20 mouse cellular contexts compared by ENCODE assay signal in genomic region chr16:57159835-57160234, GRCm38 (mm10). TPM values are rescaled to one million over a fixed set of nuclear protein-coding genes. Genes with fewer than 3 reads are reported as not detected.
DNase-seq lines count a peak whose midpoint lies in the region; ATAC-seq and TF ChIP-seq lines count a peak whose summit lies in the region.
"Had no signal": no experiment of that assay in that cellular context is flagged by ENCODE, and none has a peak within 500 bp of the region (broad histone marks: within the 10 kb centered on the region; RNA-seq: fewer than 3 reads in every experiment).

No protein-coding gene starts in this region.

- no peak for DNase-seq in heart, adult 2 months
- peak; percentile 11 for DNase-seq in lung, postnatal 0 days (ENCODE audit: low spot score)
- no peak for DNase-seq in lung, adult 18-20 months
- DNase-seq in neural tube, embryonic 10.5 days (ENCODE audit: extremely low spot score, low spot score) = no peak
- DNase-seq in left cerebral cortex, adult 18-20 months (ENCODE audit: low spot score in 2 of 2) = no peak
- DNase-seq: adrenal gland, postnatal 14 days; cerebellum, adult 11-12 months; cerebellum, adult 9-10 months; cerebellum, postnatal 25 days; gastrocnemius, postnatal 14 days; heart, postnatal 10 days had no signal

- no peaks in the 10 kb centered on the region for H3K27me3 ChIP-seq in heart, embryonic 15.5 days
- no peaks in the 10 kb centered on the region for H3K27me3 ChIP-seq in heart, adult 2 months (ENCODE audit: control insufficient read depth, insufficient read depth, low read length)
- H3K27me3 ChIP-seq in lung, postnatal 0 days (replicated peaks; ENCODE audit: insufficient read depth, low read length) = no peaks in the 10 kb centered on the region
- no peaks in the 10 kb centered on the region for H3K27me3 ChIP-seq in neural tube, embryonic 13.5 days
- H3K27me3 ChIP-seq: CH12.LX; embryonic facial prominence, embryonic 12.5 days; forebrain, embryonic 15.5 days; heart, embryonic 13.5 days; Patski had no signal

- peaks cover 44% of the 10 kb centered on the region for H3K36me3 ChIP-seq in heart, embryonic 15.5 days
- H3K36me3 ChIP-seq in heart, adult 2 months (ENCODE audit: control insufficient read depth, insufficient read depth, low read length) = no peaks in the 10 kb centered on the region
- H3K36me3 ChIP-seq in lung, postnatal 0 days (ENCODE audit: insufficient read depth, low read length) = 0 out of 2 replicates have a peak, but pooled peaks cover 3% of the 10 kb centered on the region
- H3K36me3 ChIP-seq in neural tube, embryonic 13.5 days = peaks cover 54% of the 10 kb centered on the region

- ATAC-seq in heart, embryonic 15.5 days (replicated peaks; ENCODE audit: insufficient number of reproducible peaks, insufficient read depth, low FRiP score, low read depth) = 0 out of 2 replicates have a peak, but pooled peaks have one; percentile 22
- peak; percentile 55 for ATAC-seq in lung, postnatal 0 days
- 0 out of 2 replicates have a peak, but pooled peaks have one; percentile 33 for ATAC-seq in neural tube, embryonic 13.5 days (ENCODE audit: low read depth)
- ATAC-seq: activated CD4-positive, CD25-positive, alpha-beta regulatory T cell, adult 4 months; forebrain, embryonic 15.5 days; Patski had no signal

- no peak for TF ChIP-seq POLR2A in heart, adult 2 months (IDR thresholded peaks at IDR 0.05; ENCODE audit: insufficient read depth, low read depth, low read length)

- intact Hi-C loops in heart, adult 2 months (cut with DNase I) = no loop called here

- 53% methylated on average over 7 of the region's 7 CpGs for WGBS in heart, embryonic 15.5 days
- 41% methylated on average over 7 of the region's 7 CpGs for WGBS in heart, adult 2 months
- WGBS in lung, postnatal 0 days = 58% methylated on average over 7 of the region's 7 CpGs
- 64% methylated on average over 7 of the region's 7 CpGs for WGBS in neural tube, embryonic 13.5 days

- no peaks in the 10 kb centered on the region for H3K79me2 ChIP-seq in heart, adult 2 months (replicated peaks; ENCODE audit: control insufficient read depth, insufficient read depth, low read length)

- TF ChIP-seq EP300 in heart, adult 2 months (IDR thresholded peaks at IDR 0.05; ENCODE audit: insufficient read depth, low read depth, low read length) = no peak
- no peak for TF ChIP-seq EP300 in lung, postnatal 0 days (IDR thresholded peaks at IDR 0.05)

- H3K9ac ChIP-seq in heart, embryonic 15.5 days = no peak overlapping the region
- no peak overlapping the region for H3K9ac ChIP-seq in heart, adult 2 months (ENCODE audit: low read depth, low read length)
- H3K9ac ChIP-seq in lung, postnatal 0 days (replicated peaks; ENCODE audit: low read depth) = no peak overlapping the region
- H3K9ac ChIP-seq in neural tube, embryonic 13.5 days = no peak overlapping the region
- H3K9ac ChIP-seq: embryonic facial prominence, embryonic 12.5 days; forebrain, embryonic 15.5 days; heart, embryonic 13.5 days; hindbrain, embryonic 14.5 days had no signal

- H3K4me1 ChIP-seq in heart, embryonic 15.5 days (replicated peaks) = no peaks in the 10 kb centered on the region
- no peaks in the 10 kb centered on the region for H3K4me1 ChIP-seq in heart, adult 2 months (ENCODE audit: control insufficient read depth, insufficient read depth, low read length)
- no peaks in the 10 kb centered on the region for H3K4me1 ChIP-seq in lung, postnatal 0 days (ENCODE audit: insufficient read depth, low read depth, low read length)
- no peaks in the 10 kb centered on the region for H3K4me1 ChIP-seq in neural tube, embryonic 13.5 days (replicated peaks)
- H3K4me1 ChIP-seq: embryonic facial prominence, embryonic 12.5 days; forebrain, embryonic 15.5 days; heart, embryonic 13.5 days had no signal

- no peak overlapping the region for H3K4me2 ChIP-seq in heart, embryonic 15.5 days
- H3K4me2 ChIP-seq in lung, postnatal 0 days (replicated peaks; ENCODE audit: low read depth, low read length) = no peak overlapping the region
- H3K4me2 ChIP-seq in neural tube, embryonic 13.5 days = no peak overlapping the region
- H3K4me2 ChIP-seq: embryonic facial prominence, embryonic 12.5 days; forebrain, embryonic 15.5 days; heart, embryonic 13.5 days; hindbrain, embryonic 14.5 days had no signal

- no peak overlapping the region for H3K27ac ChIP-seq in heart, embryonic 15.5 days
- H3K27ac ChIP-seq in heart, adult 2 months = no peak overlapping the region
- no peak overlapping the region for H3K27ac ChIP-seq in lung, postnatal 0 days (ENCODE audit: low read length)
- no peak overlapping the region for H3K27ac ChIP-seq in neural tube, embryonic 13.5 days (replicated peaks)
- H3K27ac ChIP-seq: embryonic facial prominence, embryonic 12.5 days; forebrain, embryonic 15.5 days; heart, embryonic 13.5 days; hindbrain, embryonic 14.5 days had no signal

- H3K9me3 ChIP-seq in heart, embryonic 15.5 days (replicated peaks) = no peaks in the 10 kb centered on the region
- H3K9me3 ChIP-seq in lung, postnatal 0 days (ENCODE audit: low read length) = no peaks in the 10 kb centered on the region
- no peaks in the 10 kb centered on the region for H3K9me3 ChIP-seq in neural tube, embryonic 13.5 days
- H3K9me3 ChIP-seq: embryonic facial prominence, embryonic 12.5 days; forebrain, embryonic 15.5 days; heart, embryonic 13.5 days had no signal

- H3K4me3 ChIP-seq in heart, embryonic 15.5 days = no peak overlapping the region
- no peak overlapping the region for H3K4me3 ChIP-seq in heart, adult 2 months
- H3K4me3 ChIP-seq in lung, postnatal 0 days (ENCODE audit: low read depth, low read length) = no peak overlapping the region
- H3K4me3 ChIP-seq in neural tube, embryonic 13.5 days = no peak overlapping the region
- H3K4me3 ChIP-seq: embryonic facial prominence, embryonic 12.5 days; forebrain, embryonic 15.5 days; heart, embryonic 13.5 days had no signal

- no peak for TF ChIP-seq CTCF in heart, adult 2 months (IDR thresholded peaks at IDR 0.05)
- no peak for TF ChIP-seq CTCF in lung, postnatal 0 days (IDR thresholded peaks at IDR 0.05)

RNA-seq across cellular contexts. Expression of gene Nit2, which starts 7.3 kb away (rescaled TPM):
- 45.8 and 49.5 TPM in 2 replicates for polyA plus RNA-seq in heart, embryonic 15.5 days (2015; fragmentation: Nextera tagmentation; extraction: Ambion mirVana)
- 10 to 100 TPM; 27.4 to 35.4 TPM for total RNA-seq in heart, adult 2 months (2021)
- 19.3 and 27.5 TPM in 2 replicates for polyA plus RNA-seq in heart, adult 2 months (2012; rRNA removed)
- 35.8 and 40.0 TPM in 2 replicates for polyA plus RNA-seq in lung, postnatal 0 days (2015; fragmentation: Nextera tagmentation; extraction: Ambion mirVana)
- polyA plus RNA-seq in neural tube, embryonic 13.5 days (2015; fragmentation: Nextera tagmentation; extraction: Ambion mirVana) = 46.8 and 47.0 TPM in 2 replicates
- 10 to 100 TPM; 12.4 to 13.2 TPM for total RNA-seq in left cerebral cortex, adult 18-20 months (2021)

RNA-seq across cellular contexts. Expression of gene Tomm70a, which starts 38.3 kb away (rescaled TPM):
- polyA plus RNA-seq in heart, embryonic 15.5 days (2015; fragmentation: Nextera tagmentation; extraction: Ambion mirVana) = 36.4 and 38.5 TPM in 2 replicates
- total RNA-seq in heart, adult 2 months (2021) = 10 to 100 TPM; 41.8 to 44.1 TPM
- polyA plus RNA-seq in heart, adult 2 months (2012; rRNA removed) = 10.6 and 21.7 TPM in 2 replicates
- 17.2 and 17.7 TPM in 2 replicates for polyA plus RNA-seq in lung, postnatal 0 days (2015; fragmentation: Nextera tagmentation; extraction: Ambion mirVana)
- polyA plus RNA-seq in neural tube, embryonic 13.5 days (2015; fragmentation: Nextera tagmentation; extraction: Ambion mirVana) = 58.9 and 59.7 TPM in 2 replicates
- 100 to 1,000 TPM; 100 to 111 TPM for total RNA-seq in left cerebral cortex, adult 18-20 months (2021)
